Mouse (Mus musculus) monocyte, adult 59 days (primary cell): ENCODE measurements around the gene Sfn. TPM values are rescaled to one million over a fixed set of nuclear protein-coding genes. Genes with fewer than 3 reads are reported as not detected.

ENCODE experiments used
- total RNA-seq, 2 experiments: library from RNA; stranded (reverse); gene quantifications; one replicate each; pipeline ENCODE4 v1.2.4; 2023

Gene Sfn
- 1 to 10 TPM; 2.9 to 3.6 TPM for total RNA-seq

DNA sequence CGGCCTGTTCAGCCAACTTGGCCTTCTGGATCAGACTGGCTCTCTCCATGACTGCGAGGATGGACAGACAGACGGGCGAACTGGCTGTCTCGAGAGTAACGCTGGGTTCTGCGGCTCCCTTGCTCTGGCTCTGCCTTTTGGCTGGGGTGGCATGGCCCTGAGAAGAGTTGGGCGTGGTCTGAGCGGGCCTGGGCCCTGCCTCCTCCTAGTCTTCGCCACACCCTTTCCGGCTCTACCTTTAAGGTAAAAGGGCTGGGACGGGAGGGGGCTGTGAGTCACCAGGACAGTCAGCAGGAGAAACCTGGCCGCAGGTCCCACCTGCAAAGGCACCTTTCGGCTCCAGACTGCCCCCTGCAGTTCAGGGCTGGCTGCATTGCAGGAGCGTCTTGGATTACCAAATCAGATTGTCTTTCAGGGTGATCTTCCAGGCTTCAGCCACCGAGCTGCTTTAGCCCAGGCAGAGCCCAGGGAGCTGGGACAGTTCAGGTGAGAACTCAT lies at the start of gene Sfn:
Sfn (minus strand) TSS at position 448 of the 498 bp plus-strand sequence.

DNA sequence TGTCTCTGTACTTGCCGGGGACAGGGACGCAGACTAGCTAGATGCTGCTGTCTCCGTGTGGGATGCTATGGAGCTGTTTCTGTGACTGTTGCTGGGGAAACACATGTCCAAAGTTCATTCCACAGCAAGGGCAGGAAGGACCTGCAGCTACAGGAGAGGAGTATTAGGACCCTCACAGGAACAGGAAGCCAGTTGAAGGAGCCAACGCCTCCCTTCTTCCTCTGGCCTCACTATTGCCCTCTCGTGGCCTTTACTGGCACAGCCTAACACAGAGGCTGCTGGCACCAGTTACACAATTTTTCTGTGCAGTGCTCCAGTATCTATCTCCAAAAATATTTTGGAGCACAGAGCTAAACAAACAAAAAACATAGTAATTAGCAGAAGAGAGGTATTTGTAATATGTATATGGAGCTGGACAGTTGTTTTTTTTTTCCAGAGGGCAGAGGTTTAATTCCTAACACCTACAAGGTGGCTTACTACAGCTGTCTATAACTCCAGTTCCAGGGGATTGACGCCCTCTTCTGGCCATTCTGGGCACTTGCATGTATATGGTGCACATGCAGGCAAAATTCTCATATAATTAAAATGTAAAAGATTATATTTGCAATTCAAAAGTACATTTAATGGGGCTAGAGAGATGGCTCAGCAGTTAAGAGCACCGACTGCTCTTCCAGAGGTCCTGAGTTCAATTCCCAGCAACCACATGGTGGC lies 48.2 kb upstream of the Sfn start, which contains the start of gene Zdhhc18:
Zdhhc18 (minus strand) TSS at position 166 of the 711 bp plus-strand sequence.

DNA sequence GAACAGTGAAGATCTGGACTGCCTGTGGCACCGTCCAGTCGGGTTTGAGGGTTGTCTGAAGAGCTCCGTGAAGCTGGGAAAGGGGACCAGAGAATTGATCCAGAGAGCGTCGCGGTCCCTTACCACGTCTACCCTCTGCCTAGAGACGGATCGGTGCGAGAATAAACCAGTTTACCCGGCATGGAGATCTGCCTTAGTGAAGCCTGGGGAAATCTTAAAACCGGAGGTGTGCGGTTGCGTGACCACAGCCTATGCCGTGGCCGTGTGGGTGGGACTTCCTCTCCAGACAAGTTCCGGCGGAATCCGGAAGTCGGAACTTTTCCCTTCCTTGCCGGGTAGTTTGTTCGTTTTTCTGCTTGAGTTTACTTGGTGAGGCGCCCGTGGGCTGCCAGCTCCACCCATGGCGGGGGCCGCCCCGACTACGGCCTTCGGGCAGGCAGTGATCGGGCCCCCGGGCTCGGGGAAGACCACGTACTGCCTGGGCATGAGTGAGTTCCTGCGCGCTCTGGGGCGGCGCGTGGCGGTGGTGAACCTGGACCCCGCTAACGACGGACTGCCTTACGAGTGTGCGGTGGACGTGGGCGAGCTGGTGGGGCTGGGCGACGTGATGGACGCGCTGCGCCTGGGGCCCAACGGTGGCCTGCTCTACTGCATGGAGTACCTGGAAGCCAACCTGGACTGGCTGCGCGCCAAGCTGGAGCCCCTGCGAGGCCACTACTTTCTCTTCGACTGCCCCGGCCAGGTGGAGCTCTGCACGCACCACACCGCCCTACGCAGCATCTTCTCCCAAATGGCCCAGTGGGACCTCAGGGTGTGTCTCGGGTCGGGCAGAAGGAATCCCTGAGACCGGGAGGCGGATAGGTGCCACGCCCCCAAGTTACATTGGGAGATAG lies 17.7 kb downstream of the Sfn start, which contains the start of gene Gpn2:
Gpn2 (plus strand) TSS at position 304 of the 893 bp plus-strand sequence.

DNA sequence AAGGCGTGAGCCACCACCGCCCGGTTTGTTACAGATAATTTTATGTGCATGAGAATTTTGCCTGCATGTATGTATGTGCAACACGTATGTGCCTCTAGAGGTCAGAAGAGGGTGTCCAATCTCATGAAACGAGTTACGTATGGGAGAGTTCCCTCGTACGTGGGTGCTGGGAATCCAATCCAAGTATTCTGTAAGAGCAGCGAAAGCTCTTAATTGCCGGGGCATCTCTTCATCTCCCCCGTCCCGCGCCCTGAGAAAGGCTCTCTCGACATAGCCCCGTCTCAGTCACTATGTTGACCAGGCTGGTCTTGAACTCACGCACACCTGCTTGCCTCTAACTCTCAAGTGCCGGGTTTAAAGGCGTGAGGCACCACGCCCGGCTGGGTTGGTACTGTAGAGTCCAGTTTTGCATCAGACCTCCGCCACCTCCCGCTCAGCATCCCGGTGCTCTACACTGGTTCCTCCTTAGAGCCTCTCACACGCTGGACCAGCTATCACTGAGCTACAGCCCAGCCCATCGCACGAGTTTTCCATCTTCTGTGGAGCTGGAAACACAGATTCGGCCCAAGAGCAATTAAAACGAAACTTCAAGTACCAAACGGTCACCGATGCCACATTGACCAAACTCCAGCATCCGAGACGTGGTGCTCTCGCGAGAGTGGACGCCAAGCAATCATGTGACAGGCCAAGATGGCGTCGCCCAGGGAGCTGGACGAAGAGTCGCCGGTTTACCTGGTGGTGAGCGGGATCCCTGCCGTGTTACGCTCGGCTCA lies 27.7 kb downstream of the Sfn start, which contains the start of gene Gpatch3:
Gpatch3 (plus strand) TSS at position 676 of the 773 bp plus-strand sequence.

DNA sequence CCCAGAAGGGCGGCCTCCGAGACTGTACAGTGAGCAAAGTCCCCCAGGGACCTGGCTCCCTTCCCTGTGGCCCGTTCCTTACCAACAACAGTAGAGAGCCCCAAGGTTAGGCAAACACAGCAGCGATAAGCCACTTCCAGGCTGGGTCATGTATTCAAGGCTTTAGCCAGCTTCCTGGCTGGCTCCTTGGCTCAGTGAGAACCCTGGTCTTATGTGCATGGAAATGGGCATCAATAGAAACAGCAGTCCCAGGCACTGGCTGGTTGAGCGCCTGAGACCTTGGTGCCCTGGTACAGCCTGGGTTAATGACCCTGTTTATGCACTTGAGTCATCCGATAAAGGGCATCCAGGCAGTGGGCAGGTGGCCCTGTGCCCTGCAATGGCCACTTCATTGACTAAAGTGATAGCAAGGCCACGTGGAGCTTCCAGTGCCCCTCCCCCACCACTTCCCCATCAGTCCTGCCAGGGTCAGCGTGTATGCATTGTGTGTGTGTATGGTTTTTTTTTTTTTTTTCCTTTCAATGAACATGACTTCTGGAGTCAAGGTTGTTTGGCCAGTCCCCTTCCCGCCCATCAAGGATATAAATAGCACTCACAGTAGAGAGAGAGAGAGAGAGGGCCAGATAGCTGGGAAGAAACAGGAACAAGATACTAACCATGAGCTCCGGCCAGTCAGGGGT lies 49.1 kb downstream of the Sfn start, which contains the start of gene Nr0b2:
Nr0b2 (plus strand) TSS at position 609 of the 680 bp plus-strand sequence.

Other genes with a start within 250 kb of the Sfn start
- 10 to 100 TPM; 33.2 to 36.7 TPM for gene Wdtc1, start 248.7 kb downstream of the Sfn start, total RNA-seq
- 10 to 100 TPM; 53.1 to 56.3 TPM for gene Slc9a1, start 232.5 kb downstream of the Sfn start, total RNA-seq
- gene Tent5b, start 122.0 kb downstream of the Sfn start, total RNA-seq, result not detected
- 1 to 10 TPM in 1 of 2 experiments, not detected in 1; 1.2 TPM for gene Trnp1, start 103.6 kb downstream of the Sfn start, total RNA-seq
- not detected for gene Kdf1, start 83.2 kb downstream of the Sfn start, total RNA-seq
- 10 to 100 TPM; 63.0 to 69.3 TPM for gene Nudc, start 56.2 kb downstream of the Sfn start, total RNA-seq
- gene Nr0b2, start 48.8 kb downstream of the Sfn start, total RNA-seq, result not detected
- 10 to 100 TPM; 19.1 to 30.9 TPM for gene Gpatch3, start 27.4 kb downstream of the Sfn start, total RNA-seq
- 10 to 100 TPM; 16.8 to 18.4 TPM for gene Gpn2, start 17.8 kb downstream of the Sfn start, total RNA-seq
- 10 to 100 TPM; 27.5 to 38.4 TPM for gene Zdhhc18, start 48.0 kb upstream of the Sfn start, total RNA-seq
- gene Pigv, start 70.5 kb upstream of the Sfn start, total RNA-seq, result 10 to 100 TPM; 23.2 to 23.5 TPM
- gene Arid1a, start 154.6 kb upstream of the Sfn start, total RNA-seq, result 100 to 1,000 TPM; 172 to 184 TPM